Mouse (Mus musculus): ENCODE measurements around the gene Il19. TPM values are rescaled to one million over a fixed set of nuclear protein-coding genes. Genes with fewer than 3 reads are reported as not detected.

Gene Il19
- polyA plus RNA-seq, 1 experiment from 2014 or later: not detected

DNA sequence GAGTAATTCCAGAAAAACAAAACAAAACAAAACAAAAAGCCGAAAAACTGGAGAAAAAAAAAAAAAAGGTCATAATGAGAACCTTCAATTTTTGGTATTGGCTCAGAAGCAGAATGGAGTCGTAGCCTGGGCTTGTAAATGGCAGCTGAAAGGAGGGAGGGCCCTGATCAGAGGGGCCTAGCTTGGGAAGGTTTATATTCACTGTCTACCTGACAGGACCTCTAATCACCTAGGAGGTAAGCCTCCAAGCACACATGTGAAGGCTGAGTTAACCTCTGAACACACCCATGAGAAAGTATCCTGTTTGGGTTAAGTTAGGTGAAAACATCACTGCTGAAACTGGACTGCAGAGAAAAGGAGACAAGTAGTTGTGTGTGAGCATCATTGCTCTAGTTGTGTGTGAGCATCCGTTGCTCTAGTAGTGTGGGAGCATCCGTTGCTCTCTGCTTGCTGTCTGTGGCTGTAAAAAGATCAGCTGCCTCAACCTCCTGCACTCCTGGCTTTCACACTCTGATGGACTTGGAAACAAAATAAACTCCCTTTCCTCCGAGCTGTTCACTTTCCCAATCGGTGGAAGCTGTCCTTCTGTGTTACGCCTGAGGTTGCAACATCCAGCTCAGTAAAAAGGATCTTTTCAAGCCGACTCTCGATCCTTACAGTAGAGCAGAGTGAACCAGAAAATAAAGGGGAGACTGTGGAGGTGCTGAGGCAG lies 46.4 kb downstream of the Il19 start:
- H3K4me1 ChIP-seq (replicated peaks; ENCODE audit: control insufficient read depth, insufficient read depth, low read length): no peaks in the 10 kb centered on the region
- H3K27ac ChIP-seq (ENCODE audit: low read depth, low read length): no peak overlapping the region
- H3K27me3 ChIP-seq (replicated peaks; ENCODE audit: control insufficient read depth, insufficient read depth, low read length): no peaks in the 10 kb centered on the region; the same call in 1 of the 2 replicates
- no peaks in the 10 kb centered on the region for H3K9me3 ChIP-seq (ENCODE audit: control insufficient read depth, low read length)
- DNase-seq (ENCODE audit: low spot score) (no peak), ATAC-seq (replicated peaks; ENCODE audit: low FRiP score) (no peak)
- H3K9ac ChIP-seq (ENCODE audit: low read depth, low read length): no peak overlapping the region
- no peaks in the 10 kb centered on the region for H3K36me3 ChIP-seq (ENCODE audit: control insufficient read depth, insufficient read depth, low read length)
- 77% methylated on average over 9 of the region's 9 CpGs for WGBS
- H3K4me3 ChIP-seq (ENCODE audit: low read depth, low read length): no peak overlapping the region
- H3K4me2 ChIP-seq: no peak overlapping the region

DNA sequence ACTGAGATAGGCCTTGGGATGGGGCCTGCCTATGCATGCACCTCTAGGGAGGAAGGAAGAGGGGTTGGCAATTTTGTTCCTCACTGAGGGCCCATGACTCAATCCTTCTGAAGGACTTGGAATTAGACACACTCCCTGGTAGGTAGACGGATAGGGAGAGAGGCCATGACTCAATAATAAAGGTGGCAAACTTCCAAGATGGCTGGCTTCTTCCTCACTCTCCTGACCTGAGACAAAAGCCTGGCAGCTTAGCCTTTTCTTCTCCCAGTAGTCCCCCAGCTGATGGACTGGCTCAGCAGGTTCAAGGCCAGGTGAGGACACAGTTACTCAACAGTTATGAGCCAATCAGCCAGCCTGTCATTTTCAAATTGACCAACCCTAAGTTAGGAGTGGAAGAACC lies 47.5 kb downstream of the Il19 start:
- no peaks in the 10 kb centered on the region for H3K9me3 ChIP-seq (ENCODE audit: control insufficient read depth, low read length)

DNA sequence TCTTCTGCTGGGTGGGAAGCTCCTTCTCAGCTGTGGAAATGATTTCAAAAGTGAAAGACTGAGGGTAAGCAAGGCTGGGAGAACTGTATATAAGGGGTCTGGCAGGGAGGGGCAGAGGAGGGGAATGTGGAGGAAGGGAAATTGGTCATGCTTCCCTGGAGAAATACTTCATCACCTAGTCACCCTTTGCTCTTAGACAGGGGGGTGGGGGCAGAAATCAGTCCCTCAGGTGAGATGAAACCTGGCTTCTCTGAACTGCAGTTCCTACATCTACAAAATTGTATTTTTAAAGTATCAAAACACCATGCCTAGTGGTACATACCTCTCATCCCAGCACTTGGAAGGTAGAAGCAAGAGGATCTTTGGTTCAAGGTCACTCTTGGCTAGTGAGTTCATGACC lies 52.6 kb downstream of the Il19 start, which contains the start of gene Il24:
Il24 (minus strand) TSS at position 101 of the 400 bp plus-strand sequence.
- H3K36me3 ChIP-seq (ENCODE audit: control insufficient read depth, insufficient read depth, low read length): no peaks in the 10 kb centered on the region
- no peak within 1 kb of the TSS for H3K4me2 ChIP-seq
- no peak within 1 kb of the TSS for H3K9ac ChIP-seq (ENCODE audit: low read depth, low read length)
- H3K9me3 ChIP-seq (ENCODE audit: control insufficient read depth, low read length): no peaks in the 10 kb centered on the region
- no peak within 1 kb of the TSS for H3K4me3 ChIP-seq (ENCODE audit: low read depth, low read length)
- H3K4me1 ChIP-seq (replicated peaks; ENCODE audit: control insufficient read depth, insufficient read depth, low read length): no peaks in the 10 kb centered on the region
- no peak for ATAC-seq (replicated peaks; ENCODE audit: low FRiP score)
- no peak within 1 kb of the TSS for H3K27ac ChIP-seq (ENCODE audit: low read depth, low read length)
- 0 out of 2 replicates have a peak, but pooled peaks cover 3% of the 10 kb centered on the region for H3K27me3 ChIP-seq (replicated peaks; ENCODE audit: control insufficient read depth, insufficient read depth, low read length)
- no peak for DNase-seq (ENCODE audit: low spot score)

More for the DNA sequence above, 47.5 kb downstream of the Il19 start:
- Histone ChIP-seq H3K36me3 (ENCODE audit: control insufficient read depth, insufficient read depth, low read length) (no peaks in the 10 kb centered on the region), H3K4me1 (replicated peaks; ENCODE audit: control insufficient read depth, insufficient read depth, low read length) (no peaks in the 10 kb centered on the region), H3K27me3 (replicated peaks; ENCODE audit: control insufficient read depth, insufficient read depth, low read length) (no peaks in the 10 kb centered on the region; the same call in 1 of the 2 replicates), H3K27ac (ENCODE audit: low read depth, low read length) (no peak overlapping the region), H3K4me2 (no peak overlapping the region), H3K4me3 (ENCODE audit: low read depth, low read length) (no peak overlapping the region), H3K9ac (ENCODE audit: low read depth, low read length) (no peak overlapping the region)
- WGBS: 58% methylated on average over 1 of the region's 1 CpGs
- ATAC-seq (replicated peaks; ENCODE audit: low FRiP score) (no peak), DNase-seq (ENCODE audit: low spot score) (no peak)

GRCm38 (mm10) chr1:130883146-130883545 lies 56.8 kb downstream of the Il19 start:
- no peaks in the 10 kb centered on the region for H3K9me3 ChIP-seq (ENCODE audit: control insufficient read depth, low read length)
- H3K4me2 ChIP-seq: no peak overlapping the region
- ATAC-seq (replicated peaks; ENCODE audit: low FRiP score): no peak
- H3K36me3 ChIP-seq (ENCODE audit: control insufficient read depth, insufficient read depth, low read length): no peaks in the 10 kb centered on the region
- 75% methylated on average over 4 of the region's 4 CpGs for WGBS
- no peak overlapping the region for H3K9ac ChIP-seq (ENCODE audit: low read depth, low read length)
- DNase-seq (ENCODE audit: low spot score): no peak
- H3K27me3 ChIP-seq (replicated peaks; ENCODE audit: control insufficient read depth, insufficient read depth, low read length): peaks cover 19% of the 10 kb centered on the region
- H3K4me1 ChIP-seq (replicated peaks; ENCODE audit: control insufficient read depth, insufficient read depth, low read length): no peaks in the 10 kb centered on the region
- no peak overlapping the region for H3K4me3 ChIP-seq (ENCODE audit: low read depth, low read length)
- H3K27ac ChIP-seq (ENCODE audit: low read depth, low read length): no peak overlapping the region

Other genes with a start within 250 kb of the Il19 start
- gene Gm29427, start 224.3 kb downstream of the Il19 start, polyA plus RNA-seq (2014; fragmentation: Nextera tagmentation; extraction: Ambion mirVana): not detected in 2 replicates
- 26.5 and 26.6 TPM in 2 replicates for gene Yod1, start 222.8 kb downstream of the Il19 start, polyA plus RNA-seq (2014; fragmentation: Nextera tagmentation; extraction: Ambion mirVana)
- 4.9 and 6.1 TPM in 2 replicates for gene Pfkfb2, start 210.9 kb downstream of the Il19 start, polyA plus RNA-seq (2014; fragmentation: Nextera tagmentation; extraction: Ambion mirVana)
- 7.1 and 7.9 TPM in 2 replicates for gene AA986860, start 208.1 kb downstream of the Il19 start, polyA plus RNA-seq (2014; fragmentation: Nextera tagmentation; extraction: Ambion mirVana)
- gene Fcamr, start 139.2 kb downstream of the Il19 start, polyA plus RNA-seq (2014; fragmentation: Nextera tagmentation; extraction: Ambion mirVana): not detected in 2 replicates
- gene Pigr, start 113.4 kb downstream of the Il19 start, polyA plus RNA-seq (2014; fragmentation: Nextera tagmentation; extraction: Ambion mirVana): 0.12 and 0.25 TPM in 2 replicates
- not detected in 2 replicates for gene Fcmr, start 74.4 kb downstream of the Il19 start, polyA plus RNA-seq (2014; fragmentation: Nextera tagmentation; extraction: Ambion mirVana)
- not detected in 2 replicates for gene Il24, start 52.7 kb downstream of the Il19 start, polyA plus RNA-seq (2014; fragmentation: Nextera tagmentation; extraction: Ambion mirVana)
- gene Il20, start 28.7 kb downstream of the Il19 start, polyA plus RNA-seq (2014; fragmentation: Nextera tagmentation; extraction: Ambion mirVana): not detected in 2 replicates
- not detected in 2 replicates for gene Il10, start 79.7 kb upstream of the Il19 start, polyA plus RNA-seq (2014; fragmentation: Nextera tagmentation; extraction: Ambion mirVana)
- gene Mapkapk2, start 157.7 kb upstream of the Il19 start, polyA plus RNA-seq (2014; fragmentation: Nextera tagmentation; extraction: Ambion mirVana): 26.9 and 30.1 TPM in 2 replicates
- gene Dyrk3, start 198.2 kb upstream of the Il19 start, polyA plus RNA-seq (2014; fragmentation: Nextera tagmentation; extraction: Ambion mirVana): 11.7 and 16.2 TPM in 2 replicates
- gene Eif2d, start 213.1 kb upstream of the Il19 start, polyA plus RNA-seq (2014; fragmentation: Nextera tagmentation; extraction: Ambion mirVana): 61.4 and 62.5 TPM in 2 replicates

All from liver, embryonic 11.5 days (tissue).